Mouse (Mus musculus): ENCODE measurements around the gene Git1. TPM values are rescaled to one million over a fixed set of nuclear protein-coding genes. Genes with fewer than 3 reads are reported as not detected.

The Git1 gene
- polyA plus RNA-seq, 1 experiment from 2014 or later = 12.6 TPM

DNA sequence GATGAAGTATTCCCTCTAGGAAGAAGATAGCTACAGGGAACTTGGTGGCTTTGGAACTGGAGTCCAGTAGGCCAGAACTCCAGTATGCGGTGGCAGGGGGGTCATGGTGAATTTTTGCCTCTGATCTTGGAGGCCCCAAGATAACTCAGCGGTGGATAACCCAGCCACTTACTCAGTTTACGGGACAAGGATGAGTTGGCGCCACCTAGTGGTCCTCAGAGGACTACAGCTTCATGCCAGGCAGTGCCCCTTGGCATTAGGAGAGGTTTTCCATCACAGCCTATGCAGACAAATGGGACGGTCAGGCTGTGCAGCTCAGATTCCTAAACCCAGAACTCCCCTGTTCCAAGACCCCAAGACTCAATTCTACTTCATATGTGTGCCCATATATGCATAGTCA lies 8.0 kb downstream of the Git1 start:
- no peak for ATAC-seq
- Histone ChIP-seq H3K9ac (replicated peaks; ENCODE audit: low read depth) (no peak overlapping the region), H3K27ac (ENCODE audit: low read length) (no peak overlapping the region), H3K4me1 (ENCODE audit: insufficient read depth, low read depth, low read length) (peaks cover 10% of the 10 kb centered on the region; the same call in 1 of the 2 replicates), H3K9me3 (ENCODE audit: low read length) (no peaks in the 10 kb centered on the region), H3K36me3 (ENCODE audit: insufficient read depth, low read length) (peaks cover 36% of the 10 kb centered on the region), H3K4me2 (replicated peaks; ENCODE audit: low read depth, low read length) (no peak overlapping the region), H3K27me3 (replicated peaks; ENCODE audit: insufficient read depth, low read length) (no peaks in the 10 kb centered on the region), H3K4me3 (ENCODE audit: low read depth, low read length) (no peak overlapping the region)
- peak; percentile 86 for DNase-seq (ENCODE audit: low spot score)
- WGBS = 18% methylated on average over 5 of the region's 5 CpGs
- TF ChIP-seq CTCF (IDR thresholded peaks at IDR 0.05) (peak; percentile 92), EP300 (IDR thresholded peaks at IDR 0.05) (no peak)

GRCm38 (mm10) chr11:77501971-77502370 lies 8.6 kb downstream of the Git1 start:
- peaks cover 8% of the 10 kb centered on the region; the same call in 1 of the 2 replicates for H3K4me1 ChIP-seq (ENCODE audit: insufficient read depth, low read depth, low read length)

DNA sequence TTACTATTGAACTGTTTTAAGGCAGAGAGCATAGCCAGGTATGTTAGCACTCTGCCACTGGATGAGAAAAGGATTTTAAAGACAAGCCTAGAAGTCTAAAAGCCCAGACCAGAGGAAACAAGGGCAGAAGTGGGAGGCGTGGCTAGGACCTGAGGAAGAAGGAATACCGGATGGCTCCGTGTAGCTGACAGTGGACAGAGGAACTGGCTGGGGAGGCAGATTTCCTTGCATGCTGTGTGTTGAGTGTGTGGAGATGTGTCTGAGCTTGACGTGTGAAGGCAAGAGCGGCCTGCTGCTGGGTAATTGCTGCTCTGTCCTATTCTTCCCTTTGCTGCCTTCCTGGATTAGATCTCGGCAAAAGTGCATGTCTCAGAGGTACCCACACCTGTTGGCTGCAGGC lies 9.1 kb downstream of the Git1 start:
- H3K9ac ChIP-seq (replicated peaks; ENCODE audit: low read depth) = no peak overlapping the region

More at GRCm38 (mm10) chr11:77501971-77502370, 8.6 kb downstream of the Git1 start:
- TF ChIP-seq CTCF (IDR thresholded peaks at IDR 0.05) = no peak
- TF ChIP-seq EP300 (IDR thresholded peaks at IDR 0.05) = no peak
- Histone ChIP-seq H3K4me3 (ENCODE audit: low read depth, low read length) (no peak overlapping the region), H3K9me3 (ENCODE audit: low read length) (no peaks in the 10 kb centered on the region), H3K27ac (ENCODE audit: low read length) (no peak overlapping the region), H3K36me3 (ENCODE audit: insufficient read depth, low read length) (peaks cover 39% of the 10 kb centered on the region), H3K4me2 (replicated peaks; ENCODE audit: low read depth, low read length) (no peak overlapping the region), H3K9ac (replicated peaks; ENCODE audit: low read depth) (no peak overlapping the region), H3K27me3 (replicated peaks; ENCODE audit: insufficient read depth, low read length) (no peaks in the 10 kb centered on the region)
- DNase-seq (ENCODE audit: low spot score) (no peak), ATAC-seq (no peak)
- 83% methylated on average over 4 of the region's 4 CpGs for WGBS

DNA sequence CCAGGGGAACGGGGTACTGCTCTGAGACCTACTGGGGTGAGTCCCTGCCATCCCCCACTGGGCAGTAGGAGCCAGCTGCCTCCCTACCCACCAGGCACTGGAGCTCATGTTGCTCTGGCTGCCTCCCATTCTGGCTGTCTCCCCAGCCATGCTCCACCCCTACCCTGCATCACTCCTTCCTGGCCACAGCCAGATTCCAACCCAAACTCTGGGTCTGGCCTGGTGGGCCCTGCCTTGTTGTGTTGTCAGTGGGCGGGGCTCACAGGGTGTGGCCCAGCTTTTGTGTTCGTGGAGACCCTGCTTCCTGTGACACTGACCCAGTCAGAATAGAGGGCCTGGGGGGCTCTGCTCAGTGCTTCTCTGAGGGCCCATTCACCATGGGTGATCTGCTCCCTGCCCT lies 10.1 kb downstream of the Git1 start:
- Histone ChIP-seq H3K36me3 (ENCODE audit: insufficient read depth, low read length) (peaks cover 44% of the 10 kb centered on the region), H3K4me3 (ENCODE audit: low read depth, low read length) (no peak overlapping the region), H3K9me3 (ENCODE audit: low read length) (no peaks in the 10 kb centered on the region), H3K27ac (ENCODE audit: low read length) (no peak overlapping the region; the same call in 1 of the 2 replicates), H3K27me3 (replicated peaks; ENCODE audit: insufficient read depth, low read length) (no peaks in the 10 kb centered on the region), H3K9ac (replicated peaks; ENCODE audit: low read depth) (no peak overlapping the region), H3K4me1 (ENCODE audit: insufficient read depth, low read depth, low read length) (0 out of 2 replicates have a peak, but pooled peaks cover 4% of the 10 kb centered on the region), H3K4me2 (replicated peaks; ENCODE audit: low read depth, low read length) (no peak overlapping the region)
- 59% methylated on average over 3 of the region's 3 CpGs for WGBS
- DNase-seq (ENCODE audit: low spot score) (peak; percentile 58), ATAC-seq (peak; percentile 61)
- TF ChIP-seq EP300 (IDR thresholded peaks at IDR 0.05) = no peak

More for the DNA sequence above, 9.1 kb downstream of the Git1 start:
- no peaks in the 10 kb centered on the region for H3K9me3 ChIP-seq (ENCODE audit: low read length)
- no peaks in the 10 kb centered on the region for H3K27me3 ChIP-seq (replicated peaks; ENCODE audit: insufficient read depth, low read length)
- no peak overlapping the region for H3K4me3 ChIP-seq (ENCODE audit: low read depth, low read length)
- no peak overlapping the region for H3K27ac ChIP-seq (ENCODE audit: low read length)
- H3K4me1 ChIP-seq (ENCODE audit: insufficient read depth, low read depth, low read length) = 0 out of 2 replicates have a peak, but pooled peaks cover 4% of the 10 kb centered on the region
- DNase-seq (ENCODE audit: low spot score) = no peak
- ATAC-seq = no peak
- H3K4me2 ChIP-seq (replicated peaks; ENCODE audit: low read depth, low read length) = no peak overlapping the region
- H3K36me3 ChIP-seq (ENCODE audit: insufficient read depth, low read length) = peaks cover 44% of the 10 kb centered on the region
- no peak for TF ChIP-seq CTCF (IDR thresholded peaks at IDR 0.05)
- no peak for TF ChIP-seq EP300 (IDR thresholded peaks at IDR 0.05)
- WGBS = 66% methylated on average over 6 of the region's 6 CpGs

- no peak for ATAC-seq
- Histone ChIP-seq H3K4me1 (ENCODE audit: insufficient read depth, low read depth, low read length) (no peaks in the 10 kb centered on the region), H3K36me3 (ENCODE audit: insufficient read depth, low read length) (peaks cover 43% of the 10 kb centered on the region), H3K9me3 (ENCODE audit: low read length) (no peaks in the 10 kb centered on the region), H3K27me3 (replicated peaks; ENCODE audit: insufficient read depth, low read length) (no peaks in the 10 kb centered on the region), H3K4me3 (ENCODE audit: low read depth, low read length) (no peak overlapping the region), H3K9ac (replicated peaks; ENCODE audit: low read depth) (no peak overlapping the region), H3K27ac (ENCODE audit: low read length) (no peak overlapping the region), H3K4me2 (replicated peaks; ENCODE audit: low read depth, low read length) (no peak overlapping the region)
- TF ChIP-seq CTCF (IDR thresholded peaks at IDR 0.05) (no peak), EP300 (IDR thresholded peaks at IDR 0.05) (no peak)
- WGBS = 95% methylated on average over 19 of the region's 19 CpGs
- no peak for DNase-seq (ENCODE audit: low spot score)
Observed at GRCm38 (mm10) chr11:77504377-77504776, 11.0 kb downstream of the Git1 start.

GRCm38 (mm10) chr11:77505291-77505980 lies 12.1 kb downstream of the Git1 start:
- 86% methylated on average over 21 of the region's 22 CpGs for WGBS
- no peak overlapping the region for H3K4me2 ChIP-seq (replicated peaks; ENCODE audit: low read depth, low read length)
- H3K4me3 ChIP-seq (ENCODE audit: low read depth, low read length) = no peak overlapping the region
- TF ChIP-seq EP300 (IDR thresholded peaks at IDR 0.05) (no peak), CTCF (IDR thresholded peaks at IDR 0.05) (no peak)
- no peak overlapping the region for H3K27ac ChIP-seq (ENCODE audit: low read length)
- no peaks in the 10 kb centered on the region for H3K9me3 ChIP-seq (ENCODE audit: low read length)
- ATAC-seq (no peak), DNase-seq (ENCODE audit: low spot score) (no peak)
- H3K36me3 ChIP-seq (ENCODE audit: insufficient read depth, low read length) = peaks cover 32% of the 10 kb centered on the region
- H3K27me3 ChIP-seq (replicated peaks; ENCODE audit: insufficient read depth, low read length) = no peaks in the 10 kb centered on the region
- no peak overlapping the region for H3K9ac ChIP-seq (replicated peaks; ENCODE audit: low read depth)
- H3K4me1 ChIP-seq (ENCODE audit: insufficient read depth, low read depth, low read length) = no peaks in the 10 kb centered on the region

All from lung, postnatal 0 days (tissue).